8 mouse cellular contexts compared by ENCODE assay signal in the genomic region with DNA sequence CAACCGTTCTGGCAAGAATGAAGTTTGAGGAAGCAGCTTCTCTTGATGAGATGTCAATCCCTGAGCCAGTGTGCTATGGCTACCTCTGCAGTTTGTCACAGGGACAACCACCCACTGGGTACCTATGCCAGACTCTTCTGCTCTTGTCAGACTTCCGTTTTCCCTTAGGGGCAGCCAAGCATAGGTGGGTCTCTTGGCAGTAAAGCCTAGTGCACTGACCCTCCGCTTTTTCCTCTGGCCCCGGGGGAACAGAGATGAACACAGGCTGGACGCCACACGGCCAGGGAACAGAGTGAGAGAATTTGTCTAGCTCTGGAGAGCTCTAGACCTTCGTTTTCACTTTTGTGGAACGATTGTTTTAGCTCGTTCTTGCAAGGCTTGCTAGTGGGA. TPM values are rescaled to one million over a fixed set of nuclear protein-coding genes. Genes with fewer than 3 reads are reported as not detected.
DNase-seq lines count a peak whose midpoint lies in the region; ATAC-seq and TF ChIP-seq lines count a peak whose summit lies in the region.

No protein-coding gene starts in this region.

- H3K9ac ChIP-seq in heart, embryonic 14.5 days (ENCODE audit: low read length): no peak overlapping the region; the same call in 1 of the 2 replicates
- no peak overlapping the region for H3K9ac ChIP-seq in liver, embryonic 11.5 days (ENCODE audit: low read depth, low read length)

- 58% methylated on average over 9 of the region's 9 CpGs for WGBS in heart, embryonic 10.5 days
- WGBS in heart, embryonic 14.5 days: 63% methylated on average over 9 of the region's 9 CpGs
- 61% methylated on average over 9 of the region's 9 CpGs for WGBS in liver, embryonic 11.5 days

- peaks cover 68% of the 10 kb centered on the region for H3K4me1 ChIP-seq in heart, embryonic 10.5 days
- peaks cover 86% of the 10 kb centered on the region for H3K4me1 ChIP-seq in E14TG2a.4 (replicated peaks; ENCODE audit: low read depth, low read length)
- peaks cover 24 to 43% of the 10 kb centered on the region in 2 experiments for H3K4me1 ChIP-seq in heart, embryonic 14.5 days (ENCODE audit: control insufficient read depth in 2 of 2, insufficient read depth in 2 of 2, low read length in 2 of 2)
- H3K4me1 ChIP-seq in liver, embryonic 11.5 days (replicated peaks; ENCODE audit: control insufficient read depth, insufficient read depth, low read length): peaks cover 42% of the 10 kb centered on the region

- H3K27ac ChIP-seq in heart, embryonic 10.5 days: peak overlapping the region; percentile 85
- no peak overlapping the region for H3K27ac ChIP-seq in heart, embryonic 14.5 days (replicated peaks in 1 of 2; ENCODE audit: control insufficient read depth in 1 of 2, insufficient read depth in 1 of 2, low read depth in 2 of 2, low read length in 2 of 2)
- H3K27ac ChIP-seq in liver, embryonic 11.5 days (ENCODE audit: low read depth, low read length): no peak overlapping the region

- no peak for ATAC-seq in heart, embryonic 14.5 days (ENCODE audit: insufficient number of reproducible peaks, insufficient read depth, low FRiP score, low read depth)
- no peak for ATAC-seq in liver, embryonic 11.5 days (replicated peaks; ENCODE audit: low FRiP score)

- TF ChIP-seq CTCF in E14TG2a.4 (conservative IDR thresholded peaks at IDR 0.05; ENCODE audit: low read length): no peak

- H3K4me2 ChIP-seq in heart, embryonic 14.5 days (ENCODE audit: low read length): peak overlapping the region; percentile 66
- H3K4me2 ChIP-seq in liver, embryonic 11.5 days: peak overlapping the region; percentile 60

- H3K4me3 ChIP-seq in heart, embryonic 10.5 days: peak overlapping the region; percentile 50
- H3K4me3 ChIP-seq in E14TG2a.4 (replicated peaks; ENCODE audit: low read length): peak overlapping the region; percentile 71
- H3K4me3 ChIP-seq in heart, embryonic 14.5 days (ENCODE audit: control insufficient read depth in 1 of 2, insufficient read depth in 1 of 2, low read depth in 1 of 2, low read length in 2 of 2): no peak overlapping the region
- no peak overlapping the region for H3K4me3 ChIP-seq in liver, embryonic 11.5 days (ENCODE audit: low read depth, low read length)

- no peaks in the 10 kb centered on the region for H3K9me3 ChIP-seq in heart, embryonic 10.5 days
- no peaks in the 10 kb centered on the region for H3K9me3 ChIP-seq in E14TG2a.4 (ENCODE audit: low read length)
- no peaks in the 10 kb centered on the region for H3K9me3 ChIP-seq in heart, embryonic 14.5 days (ENCODE audit: control insufficient read depth, low read length)
- H3K9me3 ChIP-seq in liver, embryonic 11.5 days (ENCODE audit: control insufficient read depth, low read length): no peaks in the 10 kb centered on the region

- peaks cover 8% of the 10 kb centered on the region; the same call in 1 of the 2 replicates for H3K27me3 ChIP-seq in heart, embryonic 10.5 days (ENCODE audit: insufficient read depth, poor library complexity, severe bottlenecking)
- H3K27me3 ChIP-seq in E14TG2a.4 (ENCODE audit: insufficient read depth, low read length): no peaks in the 10 kb centered on the region
- H3K27me3 ChIP-seq in heart, embryonic 14.5 days (ENCODE audit: control insufficient read depth, insufficient read depth, low read length): no peaks in the 10 kb centered on the region
- H3K27me3 ChIP-seq in liver, embryonic 11.5 days (replicated peaks; ENCODE audit: control insufficient read depth, insufficient read depth, low read length): no peaks in the 10 kb centered on the region; the same call in 1 of the 2 replicates

- no peaks in the 10 kb centered on the region for H3K36me3 ChIP-seq in heart, embryonic 10.5 days
- peaks cover 14% of the 10 kb centered on the region for H3K36me3 ChIP-seq in E14TG2a.4 (ENCODE audit: insufficient read depth, low read length)
- H3K36me3 ChIP-seq in heart, embryonic 14.5 days (ENCODE audit: control insufficient read depth, insufficient read depth, low read length): no peaks in the 10 kb centered on the region
- H3K36me3 ChIP-seq in liver, embryonic 11.5 days (ENCODE audit: control insufficient read depth, insufficient read depth, low read length): no peaks in the 10 kb centered on the region

- no peak for DNase-seq in heart, embryonic 10.5 days (ENCODE audit: low spot score)
- DNase-seq in heart, adult 8-10 months (ENCODE audit: low spot score): no peak
- peak; percentile 31 for DNase-seq in liver, embryonic 11.5 days (ENCODE audit: low spot score)
- no peak for DNase-seq in frontal cortex, postnatal 36 days (ENCODE audit: low spot score in 2 of 2)
- no peak for DNase-seq in adrenal gland, adult 2 months
- DNase-seq in layer of hippocampus, adult 9-10 months (ENCODE audit: low spot score): no peak

RNA-seq across cellular contexts. Expression of a gene that starts 2.4 kb away (rescaled TPM):
- 3.5 and 5.7 TPM in 2 replicates for polyA plus RNA-seq in heart, embryonic 10.5 days (2016; fragmentation: Nextera tagmentation; extraction: Ambion mirVana)
- total RNA-seq in heart, adult 8-10 months (2022): 10 to 100 TPM; 20.3 to 24.4 (median 21.2) TPM
- 11.0 and 15.5 TPM in 2 replicates for polyA plus RNA-seq in heart, embryonic 14.5 days (2014; fragmentation: Nextera tagmentation; extraction: Ambion mirVana)
- polyA plus RNA-seq in liver, embryonic 11.5 days (2014; fragmentation: Nextera tagmentation; extraction: Ambion mirVana): 11.1 and 15.0 TPM in 2 replicates
- total RNA-seq in adrenal gland, adult 2 months (2021): 100 to 1,000 TPM in 1 of 2 experiments, 10 to 100 TPM in 1; 75.1 to 135 TPM
- polyA plus RNA-seq in adrenal gland, adult 2 months (2012; rRNA removed): 153 and 231 TPM in 2 replicates

Comparison
In these comparisons a context has a peak if more than half of its experiments do, and no peak if none do; other contexts are left out.
1. H3K4me3 ChIP-seq: peak in heart, embryonic 10.5 days (single experiment) and E14TG2a.4 (single experiment); none in heart, embryonic 14.5 days (0 of 2) and liver, embryonic 11.5 days (single experiment).